Mouse (Mus musculus) forebrain, embryonic 11.5 days (tissue): ENCODE measurements around the gene Gtf2h1. TPM values are rescaled to one million over a fixed set of nuclear protein-coding genes. Genes with fewer than 3 reads are reported as not detected.

Experiments used
- ATAC-seq: fragments of 200-750 bp; cut with Nextera tagmentation; replicated peaks from 2 replicates; pipeline ENCODE4 v1.8.0; 2017; ENCODE audit warnings: moderate TSS enrichment; ENCODE audit not compliant: low FRiP score
- DNase-seq: peaks from one replicate; pipeline ENCODE4 v3.0.0-alpha.2; 2017; ENCODE audit warnings: low spot score
- H3K27ac ChIP-seq: fragments of 300-500 bp; sonication (generic); 2 replicates; pipeline ENCODE4 v1.5.1; 2014; ENCODE audit warnings: low read depth, low read length
- H3K27me3 ChIP-seq: fragments of 300-500 bp; sonication (generic); 2 replicates; pipeline ENCODE4 v1.6.1; 2014; ENCODE audit warnings: mild to moderate bottlenecking, low read length, mixed read lengths; ENCODE audit not compliant: control insufficient read depth, insufficient read depth
- H3K36me3 ChIP-seq: fragments of 300-500 bp; sonication (generic); 2 replicates; pipeline ENCODE4 v1.6.1; 2014; ENCODE audit warnings: mild to moderate bottlenecking, low read length, moderate library complexity, mixed read lengths; ENCODE audit not compliant: control insufficient read depth, insufficient read depth
- H3K4me1 ChIP-seq: fragments of 300-500 bp; sonication (generic); replicated peaks from 2 replicates; pipeline ENCODE4 v1.6.1; 2014; ENCODE audit warnings: low read length, mixed read lengths; ENCODE audit not compliant: control insufficient read depth, insufficient read depth
- H3K4me2 ChIP-seq: fragments of 300-500 bp; sonication (generic); 2 replicates; pipeline ENCODE4 v1.6.1; 2014; ENCODE audit warnings: low read depth, mild to moderate bottlenecking, low read length, moderate library complexity, mixed read lengths; ENCODE audit not compliant: severe bottlenecking
- H3K4me3 ChIP-seq: fragments of 300-500 bp; sonication (generic); 2 replicates; pipeline ENCODE4 v1.5.1; 2014; ENCODE audit warnings: low read depth, low read length
- H3K9ac ChIP-seq: fragments of 300-500 bp; sonication (generic); 2 replicates; pipeline ENCODE4 v1.6.1; 2014; ENCODE audit warnings: low read length
- H3K9me3 ChIP-seq: fragments of 300-500 bp; sonication (generic); 2 replicates; pipeline ENCODE4 v1.6.1; 2016; ENCODE audit warnings: low read length, mixed read lengths; ENCODE audit not compliant: control insufficient read depth
- WGBS: fragments of 180-500 bp; shearing (Covaris S2); extraction: QIAGEN DNeasy Blood & Tissue Kit; methylation state at CpG from one replicate; pipeline ENCODE4 v1.1.7; 2014; 5-methylcytosine and 5-hydroxymethylcytosine counted together
- polyA plus RNA-seq: library from polyadenylated mRNA; unstranded; fragments of >200 nt; fragmentation: Nextera tagmentation; extraction: Ambion mirVana; gene quantifications from 2 replicates; pipeline ENCODE4 v1.2.1, GENCODE M21; 2014

Gtf2h1 gene
- polyA plus RNA-seq, 1 experiment from 2014 or later: 53.9 TPM

DNA sequence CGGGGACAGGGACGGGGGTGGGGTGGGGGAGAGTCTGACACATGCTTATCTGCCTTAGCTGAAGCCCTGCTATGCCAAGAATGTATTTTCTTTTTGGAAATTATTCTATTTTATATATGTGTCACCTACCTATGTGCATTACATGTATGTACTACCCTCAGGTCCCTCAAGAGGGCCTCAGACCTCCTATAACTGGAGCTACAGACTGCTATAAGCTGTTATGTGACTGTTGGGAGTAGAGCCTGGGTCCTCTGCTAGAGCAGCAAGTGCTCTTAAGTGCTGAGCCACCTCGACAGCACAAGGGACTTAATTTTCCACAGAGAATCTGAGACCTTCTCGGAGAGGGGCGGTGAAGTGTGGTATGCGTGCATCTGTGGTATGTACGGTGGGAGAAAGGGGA lies 27.5 kb upstream of the Gtf2h1 start:
- 92% methylated on average over 7 of the region's 7 CpGs for WGBS
- H3K9me3 ChIP-seq: no peaks in the 10 kb centered on the region

DNA sequence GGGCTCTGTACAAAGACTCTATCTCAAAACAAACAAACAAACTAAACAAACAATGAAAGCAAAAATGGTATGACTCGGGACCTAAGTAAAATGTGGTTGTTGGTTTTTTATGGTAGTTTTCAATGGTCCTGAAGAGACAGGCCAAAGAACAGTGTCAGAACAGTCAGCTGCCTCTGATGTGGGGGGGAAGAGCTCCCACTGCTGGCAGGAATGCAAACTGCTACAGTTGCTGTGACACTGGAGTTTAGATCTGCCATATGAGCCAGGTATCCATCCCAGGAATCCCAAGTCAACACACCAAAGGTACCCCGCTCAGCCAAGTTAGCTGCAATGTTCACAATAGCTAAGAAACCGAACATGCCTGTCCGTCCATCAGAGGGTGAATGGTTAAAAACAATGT lies 25.2 kb upstream of the Gtf2h1 start:
- no peak for ATAC-seq
- H3K4me2 ChIP-seq: no peak overlapping the region
- H3K36me3 ChIP-seq: no peaks in the 10 kb centered on the region; the same call in none of the 2 replicates
- H3K27me3 ChIP-seq: no peaks in the 10 kb centered on the region
- no peak overlapping the region for H3K4me3 ChIP-seq
- peak; percentile 83 for DNase-seq
- 62% methylated on average over 4 of the region's 4 CpGs for WGBS
- no peaks in the 10 kb centered on the region for H3K4me1 ChIP-seq
- H3K9ac ChIP-seq: no peak overlapping the region
- H3K27ac ChIP-seq: no peak overlapping the region
- no peaks in the 10 kb centered on the region for H3K9me3 ChIP-seq

More for the DNA sequence above, 27.5 kb upstream of the Gtf2h1 start:
- DNase-seq (no peak), ATAC-seq (no peak)
- no peak overlapping the region for H3K4me2 ChIP-seq
- no peak overlapping the region for H3K27ac ChIP-seq
- H3K4me1 ChIP-seq: no peaks in the 10 kb centered on the region
- no peak overlapping the region for H3K9ac ChIP-seq
- no peak overlapping the region for H3K4me3 ChIP-seq
- no peaks in the 10 kb centered on the region; the same call in none of the 2 replicates for H3K36me3 ChIP-seq
- no peaks in the 10 kb centered on the region for H3K27me3 ChIP-seq

DNA sequence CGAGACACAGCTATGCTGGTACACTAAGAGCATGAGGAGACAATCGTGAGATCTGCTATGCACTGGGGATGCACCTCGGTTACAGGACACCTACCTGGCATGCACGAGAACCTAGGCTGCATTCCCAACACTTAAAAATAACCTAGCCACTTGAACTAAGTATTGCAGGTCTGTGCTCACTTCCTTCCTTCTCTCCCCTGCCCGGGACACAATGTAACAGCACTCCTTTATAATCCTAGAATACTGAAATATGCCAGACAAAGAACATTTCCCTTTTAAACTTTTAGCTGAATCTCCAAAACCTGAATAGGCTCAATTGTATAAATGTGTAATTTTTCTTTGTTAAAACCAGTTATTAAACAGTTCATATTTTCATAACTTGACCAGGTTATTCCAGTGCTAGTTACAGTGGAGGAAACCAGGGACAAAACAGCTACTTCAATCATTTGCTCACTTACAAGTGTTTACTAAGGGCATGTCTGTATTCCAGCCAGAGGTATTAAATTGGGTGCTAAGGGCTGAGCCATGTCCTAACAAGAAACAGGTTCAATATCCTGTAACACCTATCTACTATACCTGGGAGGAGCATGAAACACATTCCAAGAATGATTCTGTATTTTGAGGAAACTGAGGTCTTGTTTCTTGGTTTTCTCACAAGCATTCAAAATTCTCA lies 6.6 kb upstream of the Gtf2h1 start:
- Histone ChIP-seq H3K4me2 (no peak overlapping the region), H3K9ac (no peak overlapping the region), H3K27me3 (no peaks in the 10 kb centered on the region), H3K36me3 (no peaks in the 10 kb centered on the region), H3K27ac (no peak overlapping the region), H3K4me3 (no peak overlapping the region), H3K9me3 (no peaks in the 10 kb centered on the region), H3K4me1 (no peaks in the 10 kb centered on the region)
- ATAC-seq (no peak), DNase-seq (no peak)
- 89% methylated on average over 5 of the region's 5 CpGs for WGBS

DNA sequence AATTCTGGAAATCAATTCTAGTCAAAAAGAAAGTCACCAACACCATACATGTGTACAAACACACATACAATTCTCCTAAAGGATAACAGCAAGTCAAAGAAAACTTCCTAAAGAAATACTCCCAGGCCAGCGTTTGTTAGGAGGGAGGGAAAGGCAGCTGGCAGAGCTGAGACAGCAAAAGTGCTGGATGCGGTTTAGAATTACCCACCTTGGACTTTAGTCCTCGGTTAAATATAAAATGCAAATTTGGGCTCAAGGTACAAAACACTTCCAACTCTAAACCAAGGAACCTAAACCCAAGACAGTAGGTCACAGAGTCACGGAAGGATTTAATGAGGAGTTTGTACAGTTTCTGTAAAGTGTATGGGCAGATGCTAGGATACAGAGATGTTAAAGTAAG lies 2.0 kb upstream of the Gtf2h1 start:
- Histone ChIP-seq H3K27ac (no peak overlapping the region), H3K4me1 (peaks cover 7% of the 10 kb centered on the region), H3K9me3 (no peaks in the 10 kb centered on the region), H3K4me2 (no peak overlapping the region), H3K27me3 (no peaks in the 10 kb centered on the region), H3K9ac (no peak overlapping the region), H3K36me3 (no peaks in the 10 kb centered on the region), H3K4me3 (no peak overlapping the region)
- 89% methylated on average over 4 of the region's 4 CpGs for whole genome bisulfite sequencing
- no peak for ATAC-seq
- DNase-seq: no peak

DNA sequence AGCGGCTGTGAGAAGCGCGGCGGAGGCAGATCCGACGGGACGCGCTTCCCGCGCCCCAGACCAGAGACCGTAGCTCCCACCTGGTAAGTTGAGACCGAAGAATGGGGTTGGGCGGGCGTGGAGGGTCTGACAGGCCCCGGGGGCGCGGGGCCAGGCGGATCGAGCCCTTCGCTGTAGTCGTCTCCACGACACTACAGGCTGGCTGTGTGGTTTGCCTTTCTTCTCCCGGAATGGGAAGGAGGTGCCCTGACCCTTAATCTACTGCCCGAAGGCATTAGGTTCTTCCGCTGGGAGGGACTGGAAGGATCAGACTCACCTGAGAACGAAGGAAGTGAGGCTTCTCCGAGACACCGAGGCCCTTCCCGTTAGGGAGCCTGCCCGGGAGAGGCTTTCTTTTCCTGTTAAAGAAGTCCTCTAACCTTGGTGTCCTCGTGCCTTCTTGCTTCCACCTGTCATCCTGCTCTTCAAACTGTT lies 340 bp downstream of the Gtf2h1 start:
- Histone ChIP-seq H3K4me1 (peaks cover 7% of the 10 kb centered on the region), H3K9ac (peak overlapping the region; percentile 96), H3K27me3 (no peaks in the 10 kb centered on the region), H3K9me3 (no peaks in the 10 kb centered on the region), H3K4me2 (peak overlapping the region; percentile 61), H3K4me3 (peak overlapping the region; percentile 92), H3K36me3 (no peaks in the 10 kb centered on the region; the same call in 1 of the 2 replicates), H3K27ac (no peak overlapping the region)
- no peak for DNase-seq
- WGBS: 0% methylated on average over 27 of the region's 31 CpGs
- peak; percentile 72; the same call in 1 of the 2 replicates for ATAC-seq

DNA sequence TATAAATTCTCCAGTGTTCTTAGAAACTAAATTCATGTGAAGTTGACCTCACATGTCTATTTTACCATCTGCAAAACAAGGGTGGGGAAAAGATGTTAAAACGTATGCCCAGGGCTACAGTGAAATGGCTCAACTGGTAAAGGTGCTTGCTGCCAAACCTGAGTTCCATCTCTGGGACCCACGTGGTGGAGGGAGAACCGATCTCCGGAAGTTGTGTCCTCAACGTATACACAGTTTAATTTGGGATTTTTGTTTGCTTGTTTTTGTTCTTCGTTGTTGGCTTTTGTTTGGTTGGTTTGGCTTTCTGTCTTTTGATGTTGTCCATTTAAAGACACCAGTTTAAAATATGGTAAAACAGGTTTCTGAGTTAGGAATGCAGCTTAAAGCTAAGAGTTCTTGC lies 876 bp downstream of the Gtf2h1 start:
- H3K4me3 ChIP-seq: peak overlapping the region; percentile 92
- H3K4me1 ChIP-seq: peaks cover 7% of the 10 kb centered on the region
- H3K27ac ChIP-seq: no peak overlapping the region
- peak overlapping the region; percentile 96 for H3K9ac ChIP-seq
- DNase-seq (no peak), ATAC-seq (no peak)
- no peaks in the 10 kb centered on the region; the same call in 1 of the 2 replicates for H3K36me3 ChIP-seq
- WGBS: 62% methylated on average over 6 of the region's 6 CpGs
- peak overlapping the region; percentile 61 for H3K4me2 ChIP-seq
- H3K9me3 ChIP-seq: no peaks in the 10 kb centered on the region
- no peaks in the 10 kb centered on the region for H3K27me3 ChIP-seq

DNA sequence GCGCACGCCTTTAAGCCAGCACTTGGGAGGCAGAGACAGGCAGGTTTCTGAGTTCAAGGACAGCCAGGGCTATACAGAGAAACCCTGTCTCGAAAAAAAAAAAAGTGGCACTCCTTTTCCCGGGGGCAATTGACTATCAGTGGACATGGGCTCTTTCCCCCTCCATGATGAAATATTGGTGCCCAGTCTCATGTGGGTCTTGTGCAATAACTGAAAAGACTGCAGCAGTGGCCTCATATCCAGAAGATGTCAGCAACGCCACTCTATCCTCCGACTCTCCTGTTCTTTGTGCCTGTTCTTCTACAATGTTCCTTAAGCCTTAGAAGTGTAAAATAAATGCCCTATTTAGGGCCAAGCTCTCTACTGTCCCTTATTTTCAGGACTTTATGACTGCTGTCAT lies 14.4 kb downstream of the Gtf2h1 start:
- ATAC-seq (no peak), DNase-seq (no peak)
- H3K36me3 ChIP-seq: peaks cover 7% of the 10 kb centered on the region; the same call in 1 of the 2 replicates
- H3K9me3 ChIP-seq: no peaks in the 10 kb centered on the region
- no peaks in the 10 kb centered on the region for H3K4me1 ChIP-seq
- no peak overlapping the region for H3K4me2 ChIP-seq
- no peak overlapping the region for H3K9ac ChIP-seq
- no peaks in the 10 kb centered on the region for H3K27me3 ChIP-seq
- no peak overlapping the region for H3K4me3 ChIP-seq
- no peak overlapping the region for H3K27ac ChIP-seq
- WGBS: 95% methylated on average over 6 of the region's 6 CpGs

DNA sequence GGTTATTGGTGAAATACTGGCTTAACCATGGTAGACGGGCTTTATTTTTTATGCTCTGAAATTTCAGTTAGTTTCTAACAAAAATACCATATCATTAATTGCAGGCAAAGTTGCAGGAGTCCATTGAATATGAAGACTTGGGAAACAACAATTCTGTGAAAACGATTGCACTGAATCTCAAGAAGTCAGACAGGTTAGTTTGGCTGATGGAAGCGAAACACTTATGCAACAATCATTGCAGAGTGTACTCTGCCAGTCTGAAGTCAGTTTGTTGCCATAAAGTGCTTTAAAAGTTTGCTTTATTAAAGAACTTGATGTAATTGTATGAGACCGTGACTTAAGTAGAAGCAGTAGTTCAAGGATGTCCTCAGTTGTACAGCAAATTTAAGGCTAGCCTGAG lies 18.1 kb downstream of the Gtf2h1 start:
- no peak overlapping the region for H3K27ac ChIP-seq
- no peak for ATAC-seq
- H3K9me3 ChIP-seq: no peaks in the 10 kb centered on the region
- 92% methylated on average over 4 of the region's 4 CpGs for WGBS
- no peak overlapping the region for H3K4me3 ChIP-seq
- H3K27me3 ChIP-seq: no peaks in the 10 kb centered on the region
- no peaks in the 10 kb centered on the region for H3K4me1 ChIP-seq
- no peak overlapping the region for H3K9ac ChIP-seq
- H3K36me3 ChIP-seq: peaks cover 13% of the 10 kb centered on the region; the same call in 1 of the 2 replicates
- no peak for DNase-seq
- no peak overlapping the region for H3K4me2 ChIP-seq
